Comparison of ENCODE assay signal across 9 mouse cellular contexts in the genomic region with DNA sequence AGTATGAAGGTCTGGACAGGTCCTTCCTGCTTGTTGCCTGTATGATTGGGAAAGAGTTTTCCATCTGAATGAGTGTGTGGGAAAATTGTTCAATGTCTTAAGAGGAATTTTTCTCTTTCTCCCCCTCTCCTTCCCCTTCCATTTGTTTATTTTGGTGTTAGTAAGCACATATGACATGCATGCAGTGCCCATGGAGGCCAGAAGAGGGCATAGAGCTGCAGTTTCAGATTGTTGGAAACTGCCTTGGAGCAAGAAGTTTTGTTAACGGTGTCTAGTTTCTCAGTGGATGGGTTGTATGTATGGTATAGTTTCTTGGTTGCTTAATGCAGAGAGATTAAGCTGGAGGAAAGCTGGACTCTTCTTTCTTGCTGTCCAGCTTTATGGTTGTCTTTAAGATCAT.
DNase-seq lines count a peak whose midpoint lies in the region; ATAC-seq and TF ChIP-seq lines count a peak whose summit lies in the region.
"Had no signal": no experiment of that assay in that cellular context is flagged by ENCODE, and none has a peak within 500 bp of the region (broad histone marks: within the 10 kb centered on the region; RNA-seq: fewer than 3 reads in every experiment).

No protein-coding gene starts in this region.

- H3K27ac ChIP-seq in left cerebral cortex, adult 2 months, result no peak overlapping the region
- H3K27ac ChIP-seq in heart, postnatal 0 days (ENCODE audit: low read depth), result no peak overlapping the region

- H3K9me3 ChIP-seq in heart, postnatal 0 days (replicated peaks; ENCODE audit: control insufficient read depth, low read length), result no peaks in the 10 kb centered on the region

- intact Hi-C loops in left cerebral cortex, adult 2 months (cut with DNase I), result no loop called here

- H3K4me2 ChIP-seq in heart, postnatal 0 days (ENCODE audit: low read depth, low read length), result no peak overlapping the region

- peak; percentile 33 to 78 for DNase-seq in adrenal gland, adult (ENCODE audit: inconsistent age in 2 of 2, low spot score in 1 of 2)
- DNase-seq in adrenal gland, adult 8-10 months, result no peak
- DNase-seq in left cerebral cortex, adult 2 months (ENCODE audit: extremely low spot score in 1 of 2, low spot score in 2 of 2), result no peak
- no peak for DNase-seq in left cerebral cortex, adult 8-10 months (ENCODE audit: low spot score in 2 of 2)
- DNase-seq in brain, adult 2 months (ENCODE audit: low read depth, low spot score), result peak; percentile 66
- DNase-seq in heart, postnatal 0 days (ENCODE audit: low spot score), result peak; percentile 49
- peak; percentile 58 to 67 for DNase-seq in lung, adult 18-20 months
- peak; percentile 69 for DNase-seq in splenic B cell, adult 2 months (ENCODE audit: low read depth, low spot score)

- no peak for ATAC-seq in heart, postnatal 0 days (ENCODE audit: insufficient read depth, low read depth)

- no peak overlapping the region for H3K9ac ChIP-seq in heart, postnatal 0 days (replicated peaks; ENCODE audit: low read depth, low read length)

- peaks cover 14% of the 10 kb centered on the region for H3K4me1 ChIP-seq in heart, postnatal 0 days (ENCODE audit: control insufficient read depth, insufficient read depth)

- H3K4me3 ChIP-seq in left cerebral cortex, adult 2 months, result no peak overlapping the region
- no peak overlapping the region for H3K4me3 ChIP-seq in heart, postnatal 0 days (ENCODE audit: low read depth, low read length)
- H3K4me3 ChIP-seq: myocyte had no signal

- TF ChIP-seq EP300 in heart, postnatal 0 days (IDR thresholded peaks at IDR 0.05; ENCODE audit: low read depth), result no peak

- no peaks in the 10 kb centered on the region for H3K36me3 ChIP-seq in heart, postnatal 0 days (replicated peaks; ENCODE audit: control insufficient read depth, insufficient read depth, low read length)
- H3K36me3 ChIP-seq in splenic B cell, adult 2 months (ENCODE audit: control insufficient read depth, insufficient read depth, low read length, poor library complexity, severe bottlenecking), result no peaks in the 10 kb centered on the region

- 25% methylated on average over 1 of the region's 1 CpGs for WGBS in heart, postnatal 0 days

- H3K27me3 ChIP-seq in heart, postnatal 0 days (ENCODE audit: control insufficient read depth, insufficient read depth, low read length), result no peaks in the 10 kb centered on the region
- no peaks in the 10 kb centered on the region for H3K27me3 ChIP-seq in splenic B cell, adult 2 months (ENCODE audit: control insufficient read depth, insufficient read depth, low read length, poor library complexity, severe bottlenecking)

- TF ChIP-seq CTCF in left cerebral cortex, adult 2 months (IDR thresholded peaks at IDR 0.05), result peak; percentile 71
- TF ChIP-seq CTCF in heart, postnatal 0 days (IDR thresholded peaks at IDR 0.05; ENCODE audit: low read depth), result peak; percentile 74

Comparison
In these comparisons a context has a peak if more than half of its experiments do, and no peak if none do; other contexts are left out.
1. DNase-seq: peak in adrenal gland, adult (2 of 2), brain, adult 2 months (single experiment), heart, postnatal 0 days (single experiment), lung, adult 18-20 months (2 of 2) and splenic B cell, adult 2 months (single experiment); none in adrenal gland, adult 8-10 months (single experiment), left cerebral cortex, adult 2 months (0 of 2) and left cerebral cortex, adult 8-10 months (0 of 2).